10 mouse cellular contexts compared by ENCODE assay signal in genomic region chrX:73895719-73896118, GRCm38 (mm10). TPM values are rescaled to one million over a fixed set of nuclear protein-coding genes. Genes with fewer than 3 reads are reported as not detected.
DNase-seq lines count a peak whose midpoint lies in the region; ATAC-seq lines count a peak whose summit lies in the region.
"Had no signal": no experiment of that assay in that cellular context is flagged by ENCODE, and none has a peak within 500 bp of the region (broad histone marks: within the 10 kb centered on the region; RNA-seq: fewer than 3 reads in every experiment).

TSS of gene L1cam (minus strand) at chrX:73896105.

- no peak within 1 kb of the TSS for H3K9ac ChIP-seq in liver, embryonic 11.5 days (ENCODE audit: low read depth, low read length)
- H3K9ac ChIP-seq in neural tube, embryonic 12.5 days: no peak within 1 kb of the TSS
- H3K9ac ChIP-seq: embryonic facial prominence, embryonic 12.5 days had no signal

- no peaks in the 10 kb centered on the region for H3K36me3 ChIP-seq in liver, embryonic 11.5 days (ENCODE audit: control insufficient read depth, insufficient read depth, low read length)
- H3K36me3 ChIP-seq in forebrain, embryonic 10.5 days (replicated peaks): no peaks in the 10 kb centered on the region
- H3K36me3 ChIP-seq in limb, embryonic 10.5 days: no peaks in the 10 kb centered on the region
- H3K36me3 ChIP-seq in neural tube, embryonic 12.5 days: no peaks in the 10 kb centered on the region
- H3K36me3 ChIP-seq: embryonic facial prominence, embryonic 12.5 days had no signal

- no peak within 1 kb of the TSS for H3K27ac ChIP-seq in liver, embryonic 11.5 days (ENCODE audit: low read depth, low read length)
- no peak within 1 kb of the TSS for H3K27ac ChIP-seq in forebrain, embryonic 10.5 days
- H3K27ac ChIP-seq in limb, embryonic 10.5 days: no peak within 1 kb of the TSS
- H3K27ac ChIP-seq in neural tube, embryonic 12.5 days: no peak within 1 kb of the TSS
- H3K27ac ChIP-seq: embryonic facial prominence, embryonic 12.5 days; macrophage had no signal

- no peak for ATAC-seq in liver, embryonic 11.5 days (replicated peaks; ENCODE audit: low FRiP score)
- no peak; the same call in 1 of the 2 replicates for ATAC-seq in neural tube, embryonic 12.5 days (ENCODE audit: low FRiP score, low read depth)

- no peaks in the 10 kb centered on the region for H3K9me3 ChIP-seq in liver, embryonic 11.5 days (ENCODE audit: control insufficient read depth, low read length)
- H3K9me3 ChIP-seq in forebrain, embryonic 10.5 days: no peaks in the 10 kb centered on the region
- no peaks in the 10 kb centered on the region for H3K9me3 ChIP-seq in limb, embryonic 10.5 days (replicated peaks)
- H3K9me3 ChIP-seq in neural tube, embryonic 12.5 days: no peaks in the 10 kb centered on the region
- H3K9me3 ChIP-seq: embryonic facial prominence, embryonic 12.5 days had no signal

- WGBS in liver, embryonic 11.5 days: 13% methylated on average over 2 of the region's 2 CpGs
- 29% methylated on average over 2 of the region's 2 CpGs for WGBS in forebrain, embryonic 10.5 days
- 13% methylated on average over 2 of the region's 2 CpGs for WGBS in limb, embryonic 10.5 days
- 33% methylated on average over 2 of the region's 2 CpGs for WGBS in neural tube, embryonic 12.5 days

- no peak within 1 kb of the TSS for H3K4me3 ChIP-seq in liver, embryonic 11.5 days (ENCODE audit: low read depth, low read length)
- no peak within 1 kb of the TSS for H3K4me3 ChIP-seq in forebrain, embryonic 10.5 days
- no peak within 1 kb of the TSS for H3K4me3 ChIP-seq in limb, embryonic 10.5 days
- H3K4me3 ChIP-seq in neural tube, embryonic 12.5 days: no peak within 1 kb of the TSS
- H3K4me3 ChIP-seq: embryonic facial prominence, embryonic 12.5 days had no signal

- no peaks in the 10 kb centered on the region for H3K4me1 ChIP-seq in liver, embryonic 11.5 days (replicated peaks; ENCODE audit: control insufficient read depth, insufficient read depth, low read length)
- H3K4me1 ChIP-seq in forebrain, embryonic 10.5 days: no peaks in the 10 kb centered on the region
- no peaks in the 10 kb centered on the region for H3K4me1 ChIP-seq in limb, embryonic 10.5 days
- no peaks in the 10 kb centered on the region for H3K4me1 ChIP-seq in neural tube, embryonic 12.5 days
- H3K4me1 ChIP-seq: embryonic facial prominence, embryonic 12.5 days had no signal

- peak; percentile 65 for DNase-seq in liver
- no peak for DNase-seq in liver, embryonic 11.5 days (ENCODE audit: low spot score)
- peak; percentile 61 to 70 for DNase-seq in adrenal gland, postnatal 36 days
- peak; percentile 30 for DNase-seq in forebrain, embryonic 10.5 days (ENCODE audit: extremely low spot score, low spot score)
- peak; percentile 62 for DNase-seq in kidney, adult 18-20 months
- DNase-seq in limb, embryonic 10.5 days (ENCODE audit: low spot score): peak; percentile 60
- DNase-seq in urinary bladder, postnatal 14 days (ENCODE audit: low spot score): peak; percentile 61

- no peak within 1 kb of the TSS for H3K4me2 ChIP-seq in liver, embryonic 11.5 days
- H3K4me2 ChIP-seq in neural tube, embryonic 12.5 days (replicated peaks): no peak within 1 kb of the TSS
- H3K4me2 ChIP-seq: embryonic facial prominence, embryonic 12.5 days had no signal

- H3K27me3 ChIP-seq in liver, embryonic 11.5 days (replicated peaks; ENCODE audit: control insufficient read depth, insufficient read depth, low read length): peaks cover 3% of the 10 kb centered on the region
- H3K27me3 ChIP-seq in forebrain, embryonic 10.5 days (ENCODE audit: poor library complexity, severe bottlenecking): peaks cover 9% of the 10 kb centered on the region; the same call in 1 of the 2 replicates
- H3K27me3 ChIP-seq in limb, embryonic 10.5 days (ENCODE audit: low read depth, poor library complexity, severe bottlenecking): peaks cover 78% of the 10 kb centered on the region
- no peaks in the 10 kb centered on the region for H3K27me3 ChIP-seq in neural tube, embryonic 12.5 days (replicated peaks)
- H3K27me3 ChIP-seq: embryonic facial prominence, embryonic 12.5 days had no signal

RNA-seq across cellular contexts. Expression of gene L1cam, which starts in this region (rescaled TPM):
- 0.42 and 0.95 TPM in 2 replicates for polyA plus RNA-seq in liver, embryonic 11.5 days (2014; fragmentation: Nextera tagmentation; extraction: Ambion mirVana)
- total RNA-seq in adrenal gland, postnatal 36 days (2021): 10 to 100 TPM in 1 of 2 experiments, 1 to 10 TPM in 1; 9.8 to 10.0 TPM
- 3.0 and 5.0 TPM in 2 replicates for polyA plus RNA-seq in forebrain, embryonic 10.5 days (2016; fragmentation: Nextera tagmentation; extraction: Ambion mirVana)
- 0.63 and 1.7 TPM in 2 replicates for polyA plus RNA-seq in limb, embryonic 10.5 days (2016; fragmentation: Nextera tagmentation; extraction: Ambion mirVana)
- polyA plus RNA-seq in neural tube, embryonic 12.5 days (2016; fragmentation: Nextera tagmentation; extraction: Ambion mirVana): 46.2 and 67.5 TPM in 2 replicates
